Mouse (Mus musculus) kidney, postnatal 0 days (tissue): ENCODE measurements at regions not wholly inside any gene's neighbourhood (a gene's known extent, or its start where the extent isn't known, plus 50 kb on each side); places are given as distances from the start of the nearest gene placed in this dataset.

Experiments
- ATAC-seq: fragments of 200-750 bp; cut with Nextera tagmentation; replicated peaks from 2 replicates; pipeline ENCODE4 v1.8.0; 2017; ENCODE audit warnings: low read depth, moderate number of reproducible peaks, moderate TSS enrichment, moderate library complexity; ENCODE audit not compliant: low FRiP score
- DNase-seq: peaks from one replicate; pipeline ENCODE4 v3.0.0-alpha.2; 2016; ENCODE audit warnings: low spot score
- H3K27ac ChIP-seq: fragments of 300-500 bp; sonication (generic); 2 replicates; pipeline ENCODE4 v1.5.1; 2014; ENCODE audit warnings: mild to moderate bottlenecking
- H3K27me3 ChIP-seq: fragments of 300-500 bp; sonication (generic); 2 replicates; pipeline ENCODE4 v1.6.1; 2014; ENCODE audit warnings: low read length, mixed read lengths; ENCODE audit not compliant: insufficient read depth
- H3K36me3 ChIP-seq: fragments of 300-500 bp; sonication (generic); 2 replicates; pipeline ENCODE4 v1.6.1; 2014; ENCODE audit warnings: low read length, mixed read lengths; ENCODE audit not compliant: insufficient read depth
- H3K4me1 ChIP-seq: fragments of 300-500 bp; sonication (generic); replicated peaks from 2 replicates; pipeline ENCODE4 v1.6.1; 2014; ENCODE audit warnings: antibody characterized with exemption, low read length, mixed read lengths; ENCODE audit not compliant: insufficient read depth
- H3K4me2 ChIP-seq: fragments of 300-500 bp; sonication (generic); 2 replicates; pipeline ENCODE4 v1.6.1; 2014; ENCODE audit warnings: mild to moderate bottlenecking, low read length, moderate library complexity, mixed read lengths
- H3K4me3 ChIP-seq: fragments of 300-500 bp; sonication (generic); replicated peaks from 2 replicates; pipeline ENCODE4 v1.5.1; 2014; ENCODE audit warnings: low read depth, low read length
- H3K9ac ChIP-seq: fragments of 300-500 bp; sonication (generic); 2 replicates; pipeline ENCODE4 v1.6.1; 2014; ENCODE audit warnings: low read depth, low read length
- H3K9me3 ChIP-seq: fragments of 300-500 bp; sonication (generic); replicated peaks from 2 replicates; pipeline ENCODE4 v1.6.1; 2016; ENCODE audit warnings: low read length, inconsistent platforms, mixed read lengths
- CTCF ChIP-seq: IDR thresholded peaks from 2 replicates; pipeline ENCODE4 v1.5.1; 2016; ENCODE audit warnings: antibody characterized with exemption, low read depth, mild to moderate bottlenecking, moderate library complexity
- WGBS: fragments of 180-500 bp; shearing (Covaris S2); extraction: QIAGEN DNeasy Blood & Tissue Kit; methylation state at CpG from one replicate; pipeline ENCODE4 v1.1.7; 2014; 5-methylcytosine and 5-hydroxymethylcytosine counted together

- 95% methylated on average over 6 of the region's 6 CpGs for WGBS
- Histone ChIP-seq H3K9ac (no peak overlapping the region), H3K4me3 (no peak overlapping the region), H3K4me1 (no peaks in the 10 kb centered on the region), H3K27me3 (no peaks in the 10 kb centered on the region), H3K9me3 (no peaks in the 10 kb centered on the region), H3K27ac (no peak overlapping the region), H3K36me3 (no peaks in the 10 kb centered on the region), H3K4me2 (no peak overlapping the region)
- ATAC-seq (no peak), DNase-seq (no peak)
- TF ChIP-seq CTCF, result no peak; the same call in 1 of the 2 replicates
These were observed 79.8 kb upstream of the Sipa1l1 start for GRCm38 (mm10) chr12:82089288-82089687.

GRCm38 (mm10) chr12:82093317-82093716 is 75.8 kb upstream of the Sipa1l1 start:
- no peak for DNase-seq
- H3K9ac ChIP-seq, result no peak overlapping the region

DNA sequence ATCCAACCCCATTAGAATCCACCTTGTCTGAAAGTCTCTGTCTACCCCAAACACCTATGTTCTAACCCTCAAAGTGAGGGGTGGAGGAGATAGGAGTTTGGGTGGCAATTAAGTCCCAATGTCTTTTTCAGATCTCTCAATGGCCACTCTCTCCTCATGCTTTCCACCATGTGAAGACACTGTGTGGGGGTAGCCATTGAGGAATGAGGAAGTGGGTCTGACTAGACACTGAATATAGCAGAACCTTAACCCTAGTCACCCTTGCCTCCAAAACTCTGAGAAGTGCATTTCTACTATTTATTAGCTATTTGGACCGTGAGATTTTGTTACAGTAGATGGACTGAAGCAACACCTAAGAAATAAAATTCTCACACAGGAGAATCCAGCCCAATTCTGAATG is 73.7 kb upstream of the Sipa1l1 start:
- WGBS, result 64% methylated on average over 1 of the region's 1 CpGs
- Histone ChIP-seq H3K4me3 (no peak overlapping the region), H3K36me3 (no peaks in the 10 kb centered on the region), H3K4me1 (no peaks in the 10 kb centered on the region), H3K9ac (no peak overlapping the region), H3K9me3 (no peaks in the 10 kb centered on the region), H3K27ac (no peak overlapping the region), H3K27me3 (no peaks in the 10 kb centered on the region), H3K4me2 (no peak overlapping the region)
- DNase-seq, result no peak
- ATAC-seq, result no peak
- no peak for TF ChIP-seq CTCF

More at GRCm38 (mm10) chr12:82093317-82093716, 75.8 kb upstream of the Sipa1l1 start:
- no peaks in the 10 kb centered on the region for H3K27me3 ChIP-seq
- H3K36me3 ChIP-seq, result no peaks in the 10 kb centered on the region
- no peak overlapping the region for H3K27ac ChIP-seq
- 65% methylated on average over 7 of the region's 7 CpGs for WGBS
- TF ChIP-seq CTCF, result no peak
- H3K4me1 ChIP-seq, result no peaks in the 10 kb centered on the region
- ATAC-seq, result no peak
- H3K4me2 ChIP-seq, result no peak overlapping the region
- no peak overlapping the region for H3K4me3 ChIP-seq
- H3K9me3 ChIP-seq, result no peaks in the 10 kb centered on the region

- no peaks in the 10 kb centered on the region for H3K36me3 ChIP-seq
- no peak for ATAC-seq
- H3K9ac ChIP-seq, result no peak overlapping the region
- H3K4me2 ChIP-seq, result no peak overlapping the region
- DNase-seq, result no peak
- TF ChIP-seq CTCF, result no peak
- no peaks in the 10 kb centered on the region for H3K9me3 ChIP-seq
- H3K27me3 ChIP-seq, result no peaks in the 10 kb centered on the region
- H3K4me1 ChIP-seq, result no peaks in the 10 kb centered on the region
- 69% methylated on average over 6 of the region's 6 CpGs for WGBS
- no peak overlapping the region for H3K27ac ChIP-seq
- no peak overlapping the region for H3K4me3 ChIP-seq
These were observed 72.0 kb upstream of the Sipa1l1 start for GRCm38 (mm10) chr12:82097126-82097525.

DNA sequence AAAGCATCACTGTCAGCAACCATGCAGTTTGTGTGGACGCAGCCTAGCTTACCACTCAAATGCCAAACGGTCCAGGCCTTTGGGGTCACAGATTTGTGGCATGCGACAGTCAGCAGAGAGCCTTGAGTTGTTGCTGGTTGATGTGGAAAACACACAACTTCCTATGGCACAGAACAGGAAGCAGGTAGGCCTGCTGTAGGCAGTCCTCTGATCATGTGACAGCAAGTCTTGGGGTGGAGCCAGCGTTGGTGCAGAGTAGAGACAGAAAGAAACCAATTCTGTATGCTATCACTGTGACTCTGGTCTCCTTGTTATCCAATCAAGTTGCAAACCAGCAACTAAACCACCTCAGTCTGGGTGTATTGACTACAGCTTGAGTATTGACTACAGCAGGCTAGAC is 71.5 kb upstream of the Sipa1l1 start:
- Histone ChIP-seq H3K36me3 (no peaks in the 10 kb centered on the region), H3K4me3 (no peak overlapping the region), H3K4me2 (no peak overlapping the region), H3K9me3 (no peaks in the 10 kb centered on the region), H3K9ac (no peak overlapping the region), H3K27ac (no peak overlapping the region), H3K4me1 (no peaks in the 10 kb centered on the region), H3K27me3 (no peaks in the 10 kb centered on the region)
- 82% methylated on average over 4 of the region's 4 CpGs for WGBS
- DNase-seq (no peak), ATAC-seq (no peak)
- TF ChIP-seq CTCF, result no peak

DNA sequence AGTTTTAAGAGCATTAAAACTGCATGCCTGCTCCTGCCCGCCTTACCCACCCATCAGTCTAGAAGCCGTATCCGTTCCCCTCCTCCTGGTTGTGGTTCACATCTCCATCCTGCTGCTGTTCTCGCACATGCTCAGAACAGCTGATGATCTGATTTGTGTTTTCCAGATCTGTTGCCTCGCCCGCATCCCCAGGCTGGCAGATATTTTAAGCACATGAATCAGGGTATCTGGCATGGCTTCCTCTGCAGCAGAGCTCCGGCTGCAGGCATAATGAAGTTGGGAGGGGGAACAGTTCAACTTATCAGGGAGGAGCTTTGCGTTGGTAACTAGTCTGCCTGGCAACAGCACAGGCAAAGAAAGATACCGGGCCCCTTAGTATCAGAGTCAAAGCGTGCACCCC is 64.9 kb upstream of the Sipa1l1 start:
- Histone ChIP-seq H3K9ac (no peak overlapping the region), H3K4me1 (no peaks in the 10 kb centered on the region), H3K27me3 (no peaks in the 10 kb centered on the region), H3K27ac (no peak overlapping the region), H3K9me3 (no peaks in the 10 kb centered on the region), H3K4me3 (no peak overlapping the region), H3K4me2 (no peak overlapping the region), H3K36me3 (no peaks in the 10 kb centered on the region)
- no peak for TF ChIP-seq CTCF
- 82% methylated on average over 10 of the region's 10 CpGs for WGBS
- ATAC-seq (no peak), DNase-seq (no peak)
